In the genomic region with DNA sequence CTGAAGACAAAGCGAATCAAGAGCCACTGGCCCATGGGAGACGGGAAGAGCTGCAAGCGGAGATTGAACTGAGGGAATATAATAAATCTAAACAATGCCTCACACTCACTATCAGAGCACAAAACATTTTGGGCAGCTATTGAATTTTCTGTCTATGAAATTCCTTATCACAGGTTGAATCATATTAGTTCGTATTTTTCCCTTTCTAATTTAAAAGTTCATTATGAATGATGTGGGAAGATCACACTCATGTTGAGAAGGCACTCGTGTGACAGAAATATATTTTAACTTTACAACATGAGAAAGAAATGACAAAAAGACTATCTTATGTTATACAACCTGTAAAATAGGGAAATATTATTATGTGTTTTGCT, we compare ENCODE assay signal across 19 mouse cellular contexts.
A peak's percentile ranks its signal among the peaks of the same experiment; 100 is the strongest.
DNase-seq lines count a peak whose midpoint lies in the region; ATAC-seq and TF ChIP-seq lines count a peak whose summit lies in the region.
"Had no signal": no experiment of that assay in that cellular context is flagged by ENCODE, and none has a peak within 500 bp of the region (broad histone marks: within the 10 kb centered on the region; RNA-seq: fewer than 3 reads in every experiment).

No protein-coding gene starts in this region.

- ATAC-seq in hindbrain, embryonic 11.5 days (ENCODE audit: low FRiP score): 0 out of 2 replicates have a peak, but pooled peaks have one; percentile 19
- no peak for ATAC-seq in hindbrain, postnatal 0 days
- ATAC-seq in midbrain, embryonic 11.5 days (ENCODE audit: low FRiP score): peak; percentile 57; the same call in 1 of the 2 replicates
- ATAC-seq in midbrain, embryonic 13.5 days: no peak
- ATAC-seq: activated CD4-positive, CD25-positive, alpha-beta regulatory T cell, adult 4 months; forebrain, embryonic 15.5 days had no signal

- H3K9ac ChIP-seq in hindbrain, embryonic 11.5 days (ENCODE audit: low read depth, low read length): no peak overlapping the region
- H3K9ac ChIP-seq in hindbrain, postnatal 0 days (replicated peaks; ENCODE audit: low read length): no peak overlapping the region
- no peak overlapping the region for H3K9ac ChIP-seq in midbrain, embryonic 11.5 days (ENCODE audit: low read length)
- no peak overlapping the region for H3K9ac ChIP-seq in midbrain, embryonic 13.5 days (replicated peaks)
- H3K9ac ChIP-seq: embryonic facial prominence, embryonic 12.5 days; forebrain, embryonic 13.5 days; forebrain, embryonic 15.5 days had no signal

- 58% methylated on average over 5 of the region's 5 CpGs for WGBS in hindbrain, embryonic 11.5 days
- 34% methylated on average over 5 of the region's 5 CpGs for WGBS in hindbrain, postnatal 0 days
- 37% methylated on average over 5 of the region's 5 CpGs for WGBS in midbrain, embryonic 11.5 days
- 25% methylated on average over 5 of the region's 5 CpGs for WGBS in midbrain, embryonic 13.5 days

- TF ChIP-seq POLR2A in myocyte (IDR thresholded peaks at IDR 0.05; ENCODE audit: insufficient read length, low read depth): no peak

- DNase-seq in hindbrain, embryonic 11.5 days (ENCODE audit: low spot score): no peak
- no peak for DNase-seq in hindbrain, postnatal 0 days (ENCODE audit: low spot score)
- DNase-seq in midbrain, embryonic 11.5 days (ENCODE audit: low spot score, missing footprints): no peak
- DNase-seq in A20 (ENCODE audit: low read depth, low spot score): peak; percentile 51
- DNase-seq in spleen, adult 18-20 months: no peak
- DNase-seq: adrenal gland, adult 8-10 months; adrenal gland, postnatal 14 days; adrenal gland, postnatal 36 days; cerebellum, adult 11-12 months; cerebellum, adult 2 months; cerebellum, adult 9-10 months; cerebellum, postnatal 25 days had no signal

- H3K4me3 ChIP-seq in hindbrain, embryonic 11.5 days (ENCODE audit: low read depth, low read length): no peak overlapping the region
- no peak overlapping the region for H3K4me3 ChIP-seq in hindbrain, postnatal 0 days (ENCODE audit: low read length)
- no peak overlapping the region for H3K4me3 ChIP-seq in midbrain, embryonic 11.5 days (ENCODE audit: low read depth, low read length)
- H3K4me3 ChIP-seq in midbrain, embryonic 13.5 days (replicated peaks): no peak overlapping the region
- no peak overlapping the region for H3K4me3 ChIP-seq in myocyte
- H3K4me3 ChIP-seq: embryonic facial prominence, embryonic 10.5 days; embryonic facial prominence, embryonic 12.5 days; forebrain, embryonic 13.5 days; forebrain, embryonic 15.5 days had no signal

- no peaks in the 10 kb centered on the region for H3K36me3 ChIP-seq in hindbrain, embryonic 11.5 days (ENCODE audit: control insufficient read depth, insufficient read depth, low read length)
- H3K36me3 ChIP-seq in hindbrain, postnatal 0 days (ENCODE audit: insufficient read depth, low read length): no peaks in the 10 kb centered on the region
- no peaks in the 10 kb centered on the region for H3K36me3 ChIP-seq in midbrain, embryonic 11.5 days (ENCODE audit: control insufficient read depth, insufficient read depth, low read length)
- no peaks in the 10 kb centered on the region for H3K36me3 ChIP-seq in midbrain, embryonic 13.5 days
- no peaks in the 10 kb centered on the region for H3K36me3 ChIP-seq in myocyte (ENCODE audit: control insufficient read depth, insufficient read depth)
- H3K36me3 ChIP-seq: embryonic facial prominence, embryonic 10.5 days; embryonic facial prominence, embryonic 12.5 days; forebrain, embryonic 15.5 days had no signal

- TF ChIP-seq CTCF in hindbrain, postnatal 0 days (IDR thresholded peaks at IDR 0.05; ENCODE audit: low read depth): no peak

- no peak overlapping the region for H3ac ChIP-seq in myocyte (ENCODE audit: control insufficient read depth, insufficient read length)

- H3K79me2 ChIP-seq in myocyte (ENCODE audit: control insufficient read depth, insufficient read depth): no peaks in the 10 kb centered on the region

- H3K27me3 ChIP-seq in hindbrain, embryonic 11.5 days (ENCODE audit: control insufficient read depth, insufficient read depth, low read length): no peaks in the 10 kb centered on the region
- no peaks in the 10 kb centered on the region for H3K27me3 ChIP-seq in hindbrain, postnatal 0 days (ENCODE audit: insufficient read depth, low read length)
- H3K27me3 ChIP-seq in midbrain, embryonic 11.5 days (ENCODE audit: control insufficient read depth, insufficient read depth, low read length): no peaks in the 10 kb centered on the region
- no peaks in the 10 kb centered on the region for H3K27me3 ChIP-seq in midbrain, embryonic 13.5 days
- H3K27me3 ChIP-seq in myocyte (ENCODE audit: control insufficient read depth, insufficient read depth, insufficient read length): no peaks in the 10 kb centered on the region
- H3K27me3 ChIP-seq: embryonic facial prominence, embryonic 12.5 days; forebrain, embryonic 13.5 days; forebrain, embryonic 15.5 days had no signal

- no peak overlapping the region for H3K4me2 ChIP-seq in hindbrain, embryonic 11.5 days (replicated peaks; ENCODE audit: low read depth, low read length)
- H3K4me2 ChIP-seq in hindbrain, postnatal 0 days (ENCODE audit: low read depth, low read length): no peak overlapping the region
- H3K4me2 ChIP-seq in midbrain, embryonic 11.5 days: peak overlapping the region; percentile 4; the same call in 1 of the 2 replicates
- no peak overlapping the region for H3K4me2 ChIP-seq in midbrain, embryonic 13.5 days (replicated peaks)
- peak overlapping the region; percentile 32 for H3K4me2 ChIP-seq in myocyte (ENCODE audit: low read depth)
- H3K4me2 ChIP-seq: embryonic facial prominence, embryonic 12.5 days; forebrain, embryonic 13.5 days; forebrain, embryonic 15.5 days had no signal

- H3K4me1 ChIP-seq in hindbrain, embryonic 11.5 days (replicated peaks; ENCODE audit: control insufficient read depth, insufficient read depth, low read length): no peaks in the 10 kb centered on the region
- no peaks in the 10 kb centered on the region for H3K4me1 ChIP-seq in hindbrain, postnatal 0 days (ENCODE audit: insufficient read depth, low read length)
- H3K4me1 ChIP-seq in midbrain, embryonic 11.5 days (ENCODE audit: control insufficient read depth, insufficient read depth, low read length): no peaks in the 10 kb centered on the region
- no peaks in the 10 kb centered on the region for H3K4me1 ChIP-seq in midbrain, embryonic 13.5 days (replicated peaks)
- H3K4me1 ChIP-seq: embryonic facial prominence, embryonic 10.5 days; embryonic facial prominence, embryonic 12.5 days; forebrain, embryonic 13.5 days; forebrain, embryonic 15.5 days had no signal

- no peaks in the 10 kb centered on the region for H3K9me3 ChIP-seq in hindbrain, embryonic 11.5 days (ENCODE audit: control insufficient read depth, low read length)
- H3K9me3 ChIP-seq in hindbrain, postnatal 0 days (ENCODE audit: low read length): no peaks in the 10 kb centered on the region
- no peaks in the 10 kb centered on the region for H3K9me3 ChIP-seq in midbrain, embryonic 11.5 days (ENCODE audit: control insufficient read depth, low read length)
- H3K9me3 ChIP-seq in midbrain, embryonic 13.5 days: no peaks in the 10 kb centered on the region
- H3K9me3 ChIP-seq: embryonic facial prominence, embryonic 10.5 days; embryonic facial prominence, embryonic 12.5 days; forebrain, embryonic 13.5 days; forebrain, embryonic 15.5 days had no signal

- H3K27ac ChIP-seq in hindbrain, embryonic 11.5 days (ENCODE audit: low read depth, low read length): no peak overlapping the region
- no peak overlapping the region for H3K27ac ChIP-seq in hindbrain, postnatal 0 days
- no peak overlapping the region for H3K27ac ChIP-seq in midbrain, embryonic 11.5 days (ENCODE audit: low read depth, low read length)
- no peak overlapping the region for H3K27ac ChIP-seq in midbrain, embryonic 13.5 days
- H3K27ac ChIP-seq: embryonic facial prominence, embryonic 10.5 days; embryonic facial prominence, embryonic 12.5 days; forebrain, embryonic 13.5 days; forebrain, embryonic 15.5 days had no signal

TF ChIP-seq in myocyte, 11 proteins besides CTCF, POLR2A, EP300 and RAD21:
- TF ChIP-seq MYOG (IDR thresholded peaks at IDR 0.05; ENCODE audit: control insufficient read depth in 1 of 3, insufficient read depth in 1 of 3, insufficient read length in 2 of 3, low read depth in 2 of 3) (no peak), USF1 (IDR thresholded peaks at IDR 0.05; ENCODE audit: low read depth) (no peak), CEBPB (IDR thresholded peaks at IDR 0.05; ENCODE audit: insufficient read depth, poor library complexity, severe bottlenecking) (no peak), MYOD1 (IDR thresholded peaks at IDR 0.05; ENCODE audit: control insufficient read depth in 1 of 3, insufficient read length in 2 of 3, low read depth in 2 of 3) (no peak), TCF12 (IDR thresholded peaks at IDR 0.05; ENCODE audit: insufficient read depth, poor library complexity, severe bottlenecking) (no peak), POLR2AphosphoS2 (IDR thresholded peaks at IDR 0.05; ENCODE audit: insufficient read length, low read depth) (no peak), SRF (IDR thresholded peaks at IDR 0.05; ENCODE audit: control insufficient read depth, insufficient read length, low read depth) (no peak), MAX (IDR thresholded peaks at IDR 0.05; ENCODE audit: low read depth) (no peak), TCF3 (IDR thresholded peaks at IDR 0.05; ENCODE audit: insufficient read length, low read depth) (no peak)

Comparison
In these comparisons a context has a peak if more than half of its experiments do, and no peak if none do; other contexts are left out.
1. ATAC-seq: peak in hindbrain, embryonic 11.5 days (single experiment) and midbrain, embryonic 11.5 days (single experiment); none in hindbrain, postnatal 0 days (single experiment) and midbrain, embryonic 13.5 days (single experiment).
2. H3K4me2 ChIP-seq: peak in midbrain, embryonic 11.5 days (single experiment) and myocyte (single experiment); none in hindbrain, embryonic 11.5 days (single experiment), hindbrain, postnatal 0 days (single experiment) and midbrain, embryonic 13.5 days (single experiment).